Mouse (Mus musculus) liver, embryonic 11.5 days (tissue): Measurements from ENCODE around the gene Teddm2. TPM values are rescaled to one million over a fixed set of nuclear protein-coding genes. Genes with fewer than 3 reads are reported as not detected.

Source experiments
- ATAC-seq: fragments of 200-750 bp; cut with Nextera tagmentation; replicated peaks from 2 replicates; pipeline ENCODE4 v1.8.0; 2017; ENCODE audit warnings: moderate number of reproducible peaks, mild to moderate bottlenecking, moderate TSS enrichment, moderate library complexity; ENCODE audit not compliant: low FRiP score
- DNase-seq: peaks from one replicate; pipeline ENCODE4 v3.0.0-alpha.2; 2017; ENCODE audit warnings: low spot score
- H3K27ac ChIP-seq: fragments of 300-500 bp; sonication (generic); 2 replicates; pipeline ENCODE4 v1.5.1; 2014; ENCODE audit warnings: mild to moderate bottlenecking, low read depth, low read length, control low read depth
- H3K27me3 ChIP-seq: fragments of 300-500 bp; sonication (generic); replicated peaks from 2 replicates; pipeline ENCODE4 v1.6.1; 2014; ENCODE audit warnings: low read length, mixed read lengths; ENCODE audit not compliant: control insufficient read depth, insufficient read depth
- H3K36me3 ChIP-seq: fragments of 300-500 bp; sonication (generic); 2 replicates; pipeline ENCODE4 v1.6.1; 2014; ENCODE audit warnings: mild to moderate bottlenecking, low read length, moderate library complexity, mixed read lengths; ENCODE audit not compliant: control insufficient read depth, insufficient read depth
- H3K4me1 ChIP-seq: fragments of 300-500 bp; sonication (generic); replicated peaks from 2 replicates; pipeline ENCODE4 v1.6.1; 2014; ENCODE audit warnings: low read length, mixed read lengths; ENCODE audit not compliant: control insufficient read depth, insufficient read depth
- H3K4me2 ChIP-seq: fragments of 300-500 bp; sonication (generic); 2 replicates; pipeline ENCODE4 v1.6.1; 2014; ENCODE audit warnings: mild to moderate bottlenecking, control low read depth, moderate library complexity
- H3K4me3 ChIP-seq: fragments of 300-500 bp; sonication (generic); 2 replicates; pipeline ENCODE4 v1.5.1; 2014; ENCODE audit warnings: low read depth, low read length, control low read depth
- H3K9ac ChIP-seq: fragments of 300-500 bp; sonication (generic); 2 replicates; pipeline ENCODE4 v1.6.1; 2014; ENCODE audit warnings: low read depth, low read length, control low read depth
- H3K9me3 ChIP-seq: fragments of 300-500 bp; sonication (generic); 2 replicates; pipeline ENCODE4 v1.6.1; 2016; ENCODE audit warnings: low read length, inconsistent platforms, mixed read lengths; ENCODE audit not compliant: control insufficient read depth
- WGBS: fragments of 180-500 bp; shearing (Covaris S2); extraction: QIAGEN DNeasy Blood & Tissue Kit; methylation state at CpG from one replicate; pipeline ENCODE4 v1.1.7; 2014; 5-methylcytosine and 5-hydroxymethylcytosine counted together
- polyA plus RNA-seq: library from polyadenylated mRNA; unstranded; fragments of >200 nt; fragmentation: Nextera tagmentation; extraction: Ambion mirVana; gene quantifications from 2 replicates; pipeline ENCODE4 v1.2.1, GENCODE M21; 2014

The Teddm2 gene
- polyA plus RNA-seq, 1 experiment from 2014 or later: 0.45 TPM

GRCm38 (mm10) chr1:153909213-153909962 is 9.4 kb upstream of the Teddm2 start:
- ATAC-seq: no peak
- H3K4me1 ChIP-seq: no peaks in the 10 kb centered on the region
- WGBS: 67% methylated on average over 10 of the region's 10 CpGs
- H3K4me2 ChIP-seq: no peak overlapping the region
- H3K27me3 ChIP-seq: no peaks in the 10 kb centered on the region
- no peak overlapping the region for H3K9ac ChIP-seq
- H3K4me3 ChIP-seq: no peak overlapping the region
- no peak overlapping the region for H3K27ac ChIP-seq
- no peak for DNase-seq
- H3K36me3 ChIP-seq: peaks cover 33% of the 10 kb centered on the region
- no peaks in the 10 kb centered on the region for H3K9me3 ChIP-seq

- no peaks in the 10 kb centered on the region for H3K27me3 ChIP-seq
- ATAC-seq (no peak), DNase-seq (no peak)
- WGBS: 94% methylated on average over 4 of the region's 4 CpGs
- no peak overlapping the region for H3K9ac ChIP-seq
- no peak overlapping the region for H3K4me3 ChIP-seq
- no peak overlapping the region for H3K4me2 ChIP-seq
- no peaks in the 10 kb centered on the region for H3K9me3 ChIP-seq
- peaks cover 40% of the 10 kb centered on the region for H3K36me3 ChIP-seq
- no peak overlapping the region for H3K27ac ChIP-seq
- H3K4me1 ChIP-seq: no peaks in the 10 kb centered on the region
Measured at GRCm38 (mm10) chr1:153908741-153909140, 8.7 kb upstream of the Teddm2 start.

DNA sequence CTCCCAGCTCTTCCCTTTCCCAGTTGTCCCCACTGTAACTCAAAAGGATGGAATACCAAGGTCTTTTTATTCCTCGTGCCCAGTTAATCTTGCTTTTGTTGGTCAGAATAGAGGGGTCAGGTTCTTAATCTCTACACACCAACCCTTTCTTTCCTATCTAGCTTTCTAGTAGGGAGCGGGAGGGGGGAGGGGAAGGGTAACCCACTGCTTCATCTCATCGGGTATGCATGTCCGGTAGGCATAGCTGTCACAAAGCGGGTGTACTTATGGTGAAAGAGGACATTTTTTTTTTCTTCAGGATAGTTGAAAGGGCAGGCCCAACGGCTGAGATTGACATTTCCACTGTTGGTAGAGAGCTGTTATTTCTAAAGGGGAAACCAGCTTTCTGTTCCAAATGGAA is 8.2 kb upstream of the Teddm2 start:
- DNase-seq (no peak), ATAC-seq (no peak)
- no peak overlapping the region for H3K9ac ChIP-seq
- H3K9me3 ChIP-seq: no peaks in the 10 kb centered on the region
- no peak overlapping the region for H3K4me3 ChIP-seq
- H3K4me2 ChIP-seq: no peak overlapping the region
- no peaks in the 10 kb centered on the region for H3K4me1 ChIP-seq
- no peaks in the 10 kb centered on the region for H3K27me3 ChIP-seq
- H3K27ac ChIP-seq: no peak overlapping the region
- WGBS: 86% methylated on average over 6 of the region's 6 CpGs
- peaks cover 45% of the 10 kb centered on the region for H3K36me3 ChIP-seq

- H3K36me3 ChIP-seq: peaks cover 49% of the 10 kb centered on the region
Measured at GRCm38 (mm10) chr1:153905884-153906283, 5.9 kb upstream of the Teddm2 start.

GRCm38 (mm10) chr1:153904236-153904635 is 4.2 kb upstream of the Teddm2 start:
- ATAC-seq (no peak), DNase-seq (no peak)
- Histone ChIP-seq H3K4me2 (no peak overlapping the region), H3K27me3 (no peaks in the 10 kb centered on the region), H3K4me3 (no peak overlapping the region), H3K36me3 (peaks cover 48% of the 10 kb centered on the region), H3K4me1 (peaks cover 4% of the 10 kb centered on the region; the same call in 1 of the 2 replicates), H3K9ac (no peak overlapping the region), H3K9me3 (no peaks in the 10 kb centered on the region), H3K27ac (no peak overlapping the region)
- WGBS: 94% methylated on average over 14 of the region's 14 CpGs

More at GRCm38 (mm10) chr1:153905884-153906283, 5.9 kb upstream of the Teddm2 start:
- Histone ChIP-seq H3K27me3 (no peaks in the 10 kb centered on the region), H3K9ac (no peak overlapping the region), H3K9me3 (no peaks in the 10 kb centered on the region), H3K4me1 (peaks cover 4% of the 10 kb centered on the region; the same call in 1 of the 2 replicates), H3K27ac (no peak overlapping the region), H3K4me3 (no peak overlapping the region), H3K4me2 (no peak overlapping the region)
- 89% methylated on average over 3 of the region's 3 CpGs for WGBS
- DNase-seq (no peak), ATAC-seq (no peak)

GRCm38 (mm10) chr1:153903006-153903405 is 3.0 kb upstream of the Teddm2 start:
- DNase-seq: no peak
- Histone ChIP-seq H3K27me3 (no peaks in the 10 kb centered on the region), H3K9ac (no peak overlapping the region), H3K4me2 (no peak overlapping the region), H3K4me1 (peaks cover 10% of the 10 kb centered on the region), H3K36me3 (peaks cover 43% of the 10 kb centered on the region), H3K4me3 (no peak overlapping the region), H3K27ac (no peak overlapping the region), H3K9me3 (no peaks in the 10 kb centered on the region)
- ATAC-seq: no peak
- 94% methylated on average over 13 of the region's 13 CpGs for WGBS

DNA sequence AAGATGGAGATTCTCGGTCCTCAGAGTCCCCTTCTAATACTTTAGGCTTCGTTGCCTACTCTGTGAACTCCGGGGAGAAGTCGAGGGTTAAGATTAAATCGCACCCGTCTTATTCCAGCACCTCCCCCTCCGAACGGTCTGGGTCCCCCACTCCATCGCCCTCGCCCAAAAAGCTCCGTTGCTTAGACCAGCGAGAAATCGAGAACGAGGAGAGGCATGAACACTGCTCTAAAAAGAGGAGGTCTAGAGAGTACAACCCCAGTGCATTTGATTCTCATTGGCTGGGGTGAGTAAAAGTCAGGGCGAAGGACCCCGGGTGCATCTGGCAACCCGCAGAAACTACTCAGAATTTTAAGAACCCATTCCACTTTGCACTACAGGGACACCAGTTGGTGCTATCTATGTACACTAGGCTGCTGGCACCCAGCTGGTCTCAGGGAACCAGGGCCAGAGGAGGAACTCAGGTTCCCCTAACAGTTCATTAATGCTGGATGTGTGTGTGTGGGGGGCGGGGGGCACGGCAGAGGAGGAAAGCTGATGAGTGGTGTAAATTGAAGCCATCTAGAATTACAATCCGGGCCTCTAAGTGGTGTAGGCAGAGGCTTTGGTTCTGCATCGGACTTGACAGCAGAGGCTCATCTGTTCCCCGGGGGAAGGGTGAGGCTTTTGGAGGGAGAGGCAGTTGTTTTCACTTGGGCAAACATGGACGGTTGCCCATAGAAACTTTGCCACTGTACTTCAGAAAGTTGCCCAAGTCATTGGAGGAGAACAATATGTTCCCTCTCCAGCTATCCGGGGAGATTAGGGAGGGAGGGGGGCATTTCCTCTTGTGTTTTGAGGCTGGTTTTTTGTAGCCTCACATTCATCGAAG is 1.1 kb upstream of the Teddm2 start:
- H3K4me1 ChIP-seq: peaks cover 10% of the 10 kb centered on the region
- ATAC-seq: no peak
- H3K9me3 ChIP-seq: no peaks in the 10 kb centered on the region
- peak overlapping the region; percentile 93 for H3K4me3 ChIP-seq
- peaks cover 31% of the 10 kb centered on the region for H3K36me3 ChIP-seq
- no peaks in the 10 kb centered on the region for H3K27me3 ChIP-seq
- WGBS: 5% methylated on average over 25 of the region's 25 CpGs
- peak; percentile 61 for DNase-seq
- peak overlapping the region; percentile 97 for H3K27ac ChIP-seq
- H3K4me2 ChIP-seq: peak overlapping the region; percentile 94
- H3K9ac ChIP-seq: peak overlapping the region; percentile 83

- WGBS: 0% methylated on average over 35 of the region's 36 CpGs
- peak overlapping the region; percentile 97 for H3K27ac ChIP-seq
- peak overlapping the region; percentile 94 for H3K4me2 ChIP-seq
- peak overlapping the region; percentile 83 for H3K9ac ChIP-seq
- H3K4me1 ChIP-seq: peaks cover 10% of the 10 kb centered on the region
- peak; percentile 27 for ATAC-seq
- H3K27me3 ChIP-seq: no peaks in the 10 kb centered on the region
- peak overlapping the region; percentile 93 for H3K4me3 ChIP-seq
- no peak for DNase-seq
- no peaks in the 10 kb centered on the region for H3K9me3 ChIP-seq
- peaks cover 26% of the 10 kb centered on the region for H3K36me3 ChIP-seq
Measured at GRCm38 (mm10) chr1:153900381-153900780, 353 bp upstream of the Teddm2 start.
